Mouse (Mus musculus) heart, adult 9 months (tissue): ENCODE data around the gene Ddx5.
"Not testable (repeated sequence)": the region's sequence is repeated elsewhere in the genome, so short reads cannot be mapped to it uniquely, and the experiment has no call there.

ENCODE experiments used
- DNase-seq, 2 experiments: peaks; one replicate each; pipeline ENCODE4 v3.0.0; 2022; ENCODE audit warnings: low spot score in 2 of 2

Ddx5 gene

GRCm38 (mm10) chr11:106762139-106762799 is 26.7 kb downstream of the Ddx5 start:
- DNase-seq, result peak; percentile 57 to 75

GRCm38 (mm10) chr11:106760511-106760910 is 28.5 kb downstream of the Ddx5 start:
- no peak for DNase-seq

GRCm38 (mm10) chr11:106759028-106759427 is 30.0 kb downstream of the Ddx5 start:
- no peak for DNase-seq

GRCm38 (mm10) chr11:106755583-106755982 is 33.4 kb downstream of the Ddx5 start:
- DNase-seq, result no peak

GRCm38 (mm10) chr11:106753314-106753713 is 35.7 kb downstream of the Ddx5 start:
- no peak for DNase-seq

- peak in 1 of 2 experiments; percentile 44 for DNase-seq
Measured at GRCm38 (mm10) chr11:106752103-106752502, 36.9 kb downstream of the Ddx5 start.

GRCm38 (mm10) chr11:106751039-106752018 is 37.7 kb downstream of the Ddx5 start, which contains the start of gene Milr1:
Milr1 (plus strand) TSS chr11:106751226.
- DNase-seq, result no peak

- DNase-seq, result no peak
Measured at GRCm38 (mm10) chr11:106750121-106750751, 38.7 kb downstream of the Ddx5 start, which contains the start of gene Pecam1. Pecam1 (minus strand) TSS chr11:106750628.

GRCm38 (mm10) chr11:106749557-106750120 is 39.3 kb downstream of the Ddx5 start:
- DNase-seq, result not testable (repeated sequence)

GRCm38 (mm10) chr11:106744949-106745348 is 44.0 kb downstream of the Ddx5 start:
- DNase-seq, result no peak

- no peak for DNase-seq
Measured at GRCm38 (mm10) chr11:106742388-106742841, 46.6 kb downstream of the Ddx5 start.

GRCm38 (mm10) chr11:106741826-106742225 is 47.2 kb downstream of the Ddx5 start:
- DNase-seq, result no peak

GRCm38 (mm10) chr11:106741232-106741631 is 47.8 kb downstream of the Ddx5 start:
- DNase-seq, result no peak

GRCm38 (mm10) chr11:106740724-106741123 is 48.3 kb downstream of the Ddx5 start:
- DNase-seq, result not testable (repeated sequence)

GRCm38 (mm10) chr11:106739116-106739515 is 49.9 kb downstream of the Ddx5 start:
- DNase-seq, result no peak

GRCm38 (mm10) chr11:106737178-106737621 is 51.8 kb downstream of the Ddx5 start:
- peak; percentile 59 to 80 for DNase-seq

GRCm38 (mm10) chr11:106736614-106737013 is 52.4 kb downstream of the Ddx5 start:
- no peak for DNase-seq

GRCm38 (mm10) chr11:106730714-106731113 is 58.3 kb downstream of the Ddx5 start:
- peak in 1 of 2 experiments; percentile 31 for DNase-seq
